Mouse (Mus musculus) myocyte (in vitro differentiated cells): Measurements from ENCODE around the gene G2e3.

ENCODE experiments used
- MYOG ChIP-seq, 3 experiments: IDR thresholded peaks; one replicate each; pipeline ENCODE4 v1.6.1; 2011; ENCODE audit warnings: control low read depth in 2 of 3, low read depth in 2 of 3, mild to moderate bottlenecking in 2 of 3; ENCODE audit not compliant: insufficient read length in 2 of 3, control insufficient read depth in 1 of 3, insufficient read depth in 1 of 3
- POLR2A ChIP-seq: IDR thresholded peaks from one replicate; pipeline ENCODE4 v1.6.1; 2011; ENCODE audit warnings: low read depth, mild to moderate bottlenecking, control low read depth, moderate library complexity; ENCODE audit not compliant: insufficient read length
- REST ChIP-seq: IDR thresholded peaks from one replicate; pipeline ENCODE4 v1.6.1; 2011; ENCODE audit warnings: mild to moderate bottlenecking, control low read depth, moderate library complexity; ENCODE audit not compliant: insufficient read depth, insufficient read length
- USF1 ChIP-seq: IDR thresholded peaks from one replicate; pipeline ENCODE4 v1.6.1; 2011; ENCODE audit warnings: low read depth, mild to moderate bottlenecking, control low read depth, moderate library complexity

- TF ChIP-seq POLR2A = no peak
- no peak for TF ChIP-seq USF1
- TF ChIP-seq MYOG (IDR thresholded peaks at IDR 0.05; ENCODE audit: control insufficient read depth in 1 of 3, insufficient read depth in 1 of 3, insufficient read length in 2 of 3, low read depth in 2 of 3) = no peak
- no peak for TF ChIP-seq REST
Observed at GRCm38 (mm10) chr12:51403987-51404586, 56.2 kb downstream of the G2e3 start.
